Mouse (Mus musculus) bone marrow, adult 2 months (tissue): ENCODE measurements around the gene Nxph3.

Source experiments
- CTCF ChIP-seq: fragments of 200-500 bp; IDR thresholded peaks from 2 replicates; pipeline ENCODE4 v1.5.1; 2011; ENCODE audit warnings: low read length, control low read depth; ENCODE audit not compliant: control insufficient read depth, insufficient read depth
- POLR2A ChIP-seq: fragments of 200-500 bp; IDR thresholded peaks from 2 replicates; pipeline ENCODE4 v1.6.1; 2011; ENCODE audit warnings: low read depth, mild to moderate bottlenecking, control low read depth, low read length, borderline replicate concordance; ENCODE audit not compliant: control insufficient read depth

DNA sequence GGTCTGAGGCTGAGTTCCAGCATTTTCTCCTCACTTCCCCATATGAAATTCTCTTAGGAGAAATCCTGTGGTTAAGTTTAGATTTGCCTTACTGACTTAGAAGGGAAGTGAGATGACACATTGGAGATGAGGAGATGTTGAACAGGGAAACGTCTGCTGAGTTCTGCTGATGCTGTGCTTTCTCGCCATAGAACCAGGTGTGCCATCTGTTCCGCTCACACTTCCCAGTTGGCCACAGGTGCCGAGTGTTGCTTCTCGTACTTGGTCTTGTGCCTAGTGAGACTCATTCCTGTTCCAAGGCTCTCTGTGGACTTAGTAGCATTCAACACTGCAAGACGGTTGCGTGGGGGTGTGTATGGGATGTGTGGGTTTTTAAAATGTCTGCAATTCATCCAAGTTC is 38.0 kb downstream of the Nxph3 start:
- no peak for TF ChIP-seq CTCF
- no peak for TF ChIP-seq POLR2A
